Mouse (Mus musculus) small intestine, adult 2 months (tissue): ENCODE results near the gene Rnf40.

Experiments
- CTCF ChIP-seq: fragments of 200-500 bp; IDR thresholded peaks from 2 replicates; pipeline ENCODE4 v1.5.1; 2012; ENCODE audit warnings: low read depth, mild to moderate bottlenecking, control low read depth, inconsistent platforms, low read length, moderate library complexity, mixed read lengths; ENCODE audit not compliant: insufficient replicate concordance, insufficient read length; ENCODE audit errors: extremely low read depth
- POLR2A ChIP-seq: fragments of 200-500 bp; IDR thresholded peaks from 2 replicates; pipeline ENCODE4 v1.6.1; 2012; ENCODE audit warnings: low read depth, mild to moderate bottlenecking, control low read depth, inconsistent platforms, low read length, moderate library complexity

- no peak for TF ChIP-seq CTCF
- TF ChIP-seq POLR2A, result no peak
Measured at GRCm38 (mm10) chr7:127601735-127602134, 13.2 kb downstream of the Rnf40 start.
